8 mouse cellular contexts compared by ENCODE assay signal in the genomic region with DNA sequence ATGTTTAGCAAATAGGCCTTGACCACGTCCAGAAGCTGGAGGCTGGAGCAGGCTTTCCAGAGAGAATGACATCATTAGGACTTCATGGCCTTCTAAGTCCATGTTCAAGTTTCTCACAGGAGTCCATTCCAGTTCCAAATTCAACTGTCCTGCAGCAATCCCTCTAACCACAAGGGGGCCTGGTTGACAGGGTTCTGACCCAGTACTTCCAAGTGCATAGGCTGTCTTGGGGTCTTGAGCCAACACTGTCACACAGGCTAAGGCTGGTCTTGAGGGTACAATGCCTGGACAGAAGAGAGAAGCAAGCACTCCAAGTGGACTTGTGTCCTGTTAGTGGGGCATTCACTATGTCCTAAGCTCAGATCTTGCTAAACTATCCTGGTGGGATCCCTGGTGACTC.
DNase-seq lines count a peak whose midpoint lies in the region; ATAC-seq and TF ChIP-seq lines count a peak whose summit lies in the region.
"Had no signal": no experiment of that assay in that cellular context is flagged by ENCODE, and none has a peak within 500 bp of the region (broad histone marks: within the 10 kb centered on the region; RNA-seq: fewer than 3 reads in every experiment).

No protein-coding gene starts in this region.

- H3K4me1 ChIP-seq in hindbrain, postnatal 0 days (ENCODE audit: insufficient read depth, low read length) = no peaks in the 10 kb centered on the region
- peaks cover 2% of the 10 kb centered on the region; the same call in 1 of the 2 replicates for H3K4me1 ChIP-seq in hindbrain, embryonic 12.5 days
- H3K4me1 ChIP-seq: neural tube, embryonic 12.5 days had no signal

- ATAC-seq in hindbrain, postnatal 0 days = no peak
- ATAC-seq in hindbrain, embryonic 12.5 days (ENCODE audit: low FRiP score) = no peak

- peak; percentile 21 for DNase-seq in hindbrain, postnatal 0 days (ENCODE audit: low spot score)
- DNase-seq in 416B (ENCODE audit: low read depth) (peak; percentile 15), ES-CJ7 (ENCODE audit: low read depth, low spot score) (peak; percentile 24)
- peak; percentile 20 for DNase-seq in forelimb bud, embryonic 11.5 days (ENCODE audit: low read depth, low spot score)
- peak; percentile 67 for DNase-seq in lung, postnatal 10 days
- no peak for DNase-seq in right cerebral cortex, postnatal 10 days (ENCODE audit: low spot score in 2 of 2)

- H3K36me3 ChIP-seq in hindbrain, postnatal 0 days (ENCODE audit: insufficient read depth, low read length) = no peaks in the 10 kb centered on the region
- no peaks in the 10 kb centered on the region for H3K36me3 ChIP-seq in hindbrain, embryonic 12.5 days
- H3K36me3 ChIP-seq: neural tube, embryonic 12.5 days had no signal

- no peaks in the 10 kb centered on the region for H3K9me3 ChIP-seq in hindbrain, postnatal 0 days (ENCODE audit: low read length)
- no peaks in the 10 kb centered on the region for H3K9me3 ChIP-seq in hindbrain, embryonic 12.5 days (replicated peaks)
- H3K9me3 ChIP-seq: neural tube, embryonic 12.5 days had no signal

- H3K9ac ChIP-seq in hindbrain, postnatal 0 days (replicated peaks; ENCODE audit: low read length) = no peak overlapping the region
- no peak overlapping the region for H3K9ac ChIP-seq in hindbrain, embryonic 12.5 days
- H3K9ac ChIP-seq: neural tube, embryonic 12.5 days had no signal

- H3K4me3 ChIP-seq in hindbrain, postnatal 0 days (ENCODE audit: low read length) = no peak overlapping the region
- no peak overlapping the region for H3K4me3 ChIP-seq in hindbrain, embryonic 12.5 days
- H3K4me3 ChIP-seq: neural tube, embryonic 12.5 days had no signal

- H3K27me3 ChIP-seq in hindbrain, postnatal 0 days (ENCODE audit: insufficient read depth, low read length) = no peaks in the 10 kb centered on the region
- no peaks in the 10 kb centered on the region for H3K27me3 ChIP-seq in hindbrain, embryonic 12.5 days
- H3K27me3 ChIP-seq: neural tube, embryonic 12.5 days had no signal

- WGBS in hindbrain, postnatal 0 days = 60% methylated on average over 1 of the region's 1 CpGs
- 87% methylated on average over 1 of the region's 1 CpGs for WGBS in hindbrain, embryonic 12.5 days

- H3K27ac ChIP-seq in hindbrain, postnatal 0 days = no peak overlapping the region
- H3K27ac ChIP-seq in hindbrain, embryonic 12.5 days = no peak overlapping the region
- H3K27ac ChIP-seq: neural tube, embryonic 12.5 days had no signal

- no peak overlapping the region for H3K4me2 ChIP-seq in hindbrain, postnatal 0 days (ENCODE audit: low read depth, low read length)
- no peak overlapping the region for H3K4me2 ChIP-seq in hindbrain, embryonic 12.5 days (replicated peaks)
- H3K4me2 ChIP-seq: neural tube, embryonic 12.5 days had no signal

- peak; percentile 64 for TF ChIP-seq CTCF in hindbrain, postnatal 0 days (IDR thresholded peaks at IDR 0.05; ENCODE audit: low read depth)

Comparison
In these comparisons a context has a peak if more than half of its experiments do, and no peak if none do; other contexts are left out.
1. DNase-seq: peak in hindbrain, postnatal 0 days (single experiment), 416B (single experiment), ES-CJ7 (single experiment), forelimb bud, embryonic 11.5 days (single experiment) and lung, postnatal 10 days (single experiment); none in right cerebral cortex, postnatal 10 days (0 of 2).